Mouse (Mus musculus) ES-Bruce4 (cell line): ENCODE measurements around the gene Zfp169. TPM values are rescaled to one million over a fixed set of nuclear protein-coding genes. Genes with fewer than 3 reads are reported as not detected.

Source experiments
- H3K27ac ChIP-seq: 2 replicates; pipeline ENCODE4 v1.5.1; 2012; ENCODE audit warnings: low read length, inconsistent platforms; ENCODE audit not compliant: insufficient read depth
- H3K27me3 ChIP-seq: 2 replicates; pipeline ENCODE4 v1.6.1; 2012; ENCODE audit warnings: mild to moderate bottlenecking, low read length, inconsistent platforms; ENCODE audit not compliant: control insufficient read depth, poor library complexity, insufficient read depth, severe bottlenecking
- H3K36me3 ChIP-seq: 2 replicates; pipeline ENCODE4 v1.6.1; 2012; ENCODE audit warnings: inconsistent platforms, mild to moderate bottlenecking, low read length, moderate library complexity; ENCODE audit not compliant: control insufficient read depth, poor library complexity, insufficient read depth, severe bottlenecking
- H3K4me1 ChIP-seq: one replicate; pipeline ENCODE4 v1.8.1; 2011; ENCODE audit warnings: low read length; ENCODE audit not compliant: control insufficient read depth, insufficient read depth
- H3K4me3 ChIP-seq: 2 replicates; pipeline ENCODE4 v1.5.1; 2011; ENCODE audit warnings: low read depth, mild to moderate bottlenecking, low read length
- H3K9ac ChIP-seq: 2 replicates; pipeline ENCODE4 v1.6.1; 2012; ENCODE audit warnings: low read depth, mild to moderate bottlenecking, inconsistent platforms; ENCODE audit not compliant: poor library complexity, severe bottlenecking
- H3K9me3 ChIP-seq: replicated peaks from 2 replicates; pipeline ENCODE4 v1.6.1; 2012; ENCODE audit warnings: mild to moderate bottlenecking, low read length, inconsistent platforms; ENCODE audit not compliant: control insufficient read depth, poor library complexity, insufficient read depth, severe bottlenecking
- CTCF ChIP-seq: IDR thresholded peaks from one replicate; pipeline ENCODE4 v1.8.1; 2011; ENCODE audit warnings: low read depth, low read length
- EP300 ChIP-seq: IDR thresholded peaks from 2 replicates; pipeline ENCODE4 v1.6.1; 2011; ENCODE audit warnings: low read depth, low read length; ENCODE audit not compliant: insufficient read depth
- POLR2A ChIP-seq: IDR thresholded peaks from one replicate; pipeline ENCODE4 v1.8.1; 2011; ENCODE audit warnings: low read length; ENCODE audit not compliant: insufficient read depth
- polyA plus RNA-seq: library from polyadenylated mRNA; stranded (reverse); fragments of >200 nt; gene quantifications from 2 replicates; pipeline ENCODE4 v1.2.4, GENCODE M21; 2011; ENCODE audit warnings: low read depth; ENCODE audit not compliant: missing spikeins, insufficient read depth, insufficient read length

The Zfp169 gene
- polyA plus RNA-seq, 1 experiment: 10.8 TPM

GRCm38 (mm10) chr13:48502422-48502821, 10.8 kb downstream of the Zfp169 start:
- no peaks in the 10 kb centered on the region for H3K9me3 ChIP-seq
- no peaks in the 10 kb centered on the region for H3K27me3 ChIP-seq
- H3K36me3 ChIP-seq: peaks cover 5% of the 10 kb centered on the region
- H3K9ac ChIP-seq: no peak overlapping the region
- no peak overlapping the region for H3K4me3 ChIP-seq
- TF ChIP-seq EP300: no peak
- no peak for TF ChIP-seq POLR2A
- TF ChIP-seq CTCF: no peak
- no peaks in the 10 kb centered on the region for H3K4me1 ChIP-seq
- no peak overlapping the region for H3K27ac ChIP-seq

- no peak overlapping the region for H3K4me3 ChIP-seq
- no peaks in the 10 kb centered on the region for H3K27me3 ChIP-seq
- no peaks in the 10 kb centered on the region for H3K4me1 ChIP-seq
- no peak for TF ChIP-seq CTCF
- no peak for TF ChIP-seq EP300
- TF ChIP-seq POLR2A: no peak
- peaks cover 5% of the 10 kb centered on the region; the same call in 1 of the 2 replicates for H3K9me3 ChIP-seq
- no peak overlapping the region for H3K27ac ChIP-seq
- H3K9ac ChIP-seq: no peak overlapping the region
- H3K36me3 ChIP-seq: no peaks in the 10 kb centered on the region
Measured at GRCm38 (mm10) chr13:48498676-48499075, 14.6 kb downstream of the Zfp169 start.

DNA sequence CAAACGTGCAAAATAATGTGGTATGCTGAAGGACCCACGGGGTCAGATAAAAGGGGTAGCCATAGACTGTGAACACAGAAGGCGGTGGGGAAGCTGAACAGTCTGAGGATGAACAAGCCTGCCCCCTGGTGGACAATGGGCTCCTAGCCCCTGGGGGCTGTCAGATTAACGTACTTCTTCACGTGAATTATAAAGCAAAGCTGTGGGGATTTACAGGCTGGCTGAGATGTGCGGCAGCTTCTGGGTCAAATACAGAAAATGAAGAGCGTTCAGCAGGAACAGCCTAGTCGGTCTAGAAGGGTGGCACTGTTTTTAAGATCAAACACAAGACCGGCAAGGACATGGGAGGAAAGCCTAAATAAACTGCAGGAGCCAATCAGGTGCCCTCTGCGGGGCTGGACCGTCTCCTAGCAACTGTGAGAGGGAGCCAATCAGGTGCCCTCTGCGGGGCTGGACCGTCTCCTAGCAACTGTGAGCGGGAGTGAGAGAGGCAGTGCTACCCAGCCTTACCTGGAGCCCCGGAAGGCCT, 15.5 kb downstream of the Zfp169 start:
- Histone ChIP-seq H3K9ac (no peak overlapping the region), H3K27me3 (no peaks in the 10 kb centered on the region), H3K27ac (no peak overlapping the region), H3K4me3 (peak overlapping the region; percentile 68), H3K9me3 (peaks cover 5% of the 10 kb centered on the region; the same call in 1 of the 2 replicates), H3K4me1 (no peaks in the 10 kb centered on the region), H3K36me3 (no peaks in the 10 kb centered on the region)
- TF ChIP-seq CTCF (peak; percentile 84), POLR2A (no peak), EP300 (no peak)

DNA sequence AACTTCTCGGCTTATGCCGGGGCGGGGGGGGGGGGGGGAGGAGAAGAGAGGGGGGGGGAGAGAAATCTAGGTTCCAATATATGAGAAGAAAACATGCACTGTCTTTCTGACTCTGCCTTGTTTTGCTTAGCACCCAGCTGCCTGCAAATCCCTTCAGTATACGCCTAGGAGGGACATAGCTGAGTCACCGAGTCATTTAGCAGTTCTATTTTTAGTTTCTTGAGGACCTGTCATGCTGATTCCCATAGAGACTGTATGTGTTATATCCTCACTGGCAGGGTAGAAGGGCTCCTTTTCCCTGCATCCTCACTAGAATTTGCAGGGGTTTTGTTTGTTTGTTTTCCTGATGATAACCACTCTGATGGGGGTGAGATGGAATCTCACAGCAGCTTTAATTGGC, 20.1 kb downstream of the Zfp169 start:
- H3K4me3 ChIP-seq: no peak overlapping the region
- H3K27me3 ChIP-seq: no peaks in the 10 kb centered on the region
- no peak overlapping the region for H3K27ac ChIP-seq
- H3K9me3 ChIP-seq: peaks cover 5% of the 10 kb centered on the region; the same call in 1 of the 2 replicates
- no peaks in the 10 kb centered on the region for H3K4me1 ChIP-seq
- TF ChIP-seq POLR2A: no peak
- no peak for TF ChIP-seq CTCF
- TF ChIP-seq EP300: no peak
- no peak overlapping the region for H3K9ac ChIP-seq
- H3K36me3 ChIP-seq: no peaks in the 10 kb centered on the region

DNA sequence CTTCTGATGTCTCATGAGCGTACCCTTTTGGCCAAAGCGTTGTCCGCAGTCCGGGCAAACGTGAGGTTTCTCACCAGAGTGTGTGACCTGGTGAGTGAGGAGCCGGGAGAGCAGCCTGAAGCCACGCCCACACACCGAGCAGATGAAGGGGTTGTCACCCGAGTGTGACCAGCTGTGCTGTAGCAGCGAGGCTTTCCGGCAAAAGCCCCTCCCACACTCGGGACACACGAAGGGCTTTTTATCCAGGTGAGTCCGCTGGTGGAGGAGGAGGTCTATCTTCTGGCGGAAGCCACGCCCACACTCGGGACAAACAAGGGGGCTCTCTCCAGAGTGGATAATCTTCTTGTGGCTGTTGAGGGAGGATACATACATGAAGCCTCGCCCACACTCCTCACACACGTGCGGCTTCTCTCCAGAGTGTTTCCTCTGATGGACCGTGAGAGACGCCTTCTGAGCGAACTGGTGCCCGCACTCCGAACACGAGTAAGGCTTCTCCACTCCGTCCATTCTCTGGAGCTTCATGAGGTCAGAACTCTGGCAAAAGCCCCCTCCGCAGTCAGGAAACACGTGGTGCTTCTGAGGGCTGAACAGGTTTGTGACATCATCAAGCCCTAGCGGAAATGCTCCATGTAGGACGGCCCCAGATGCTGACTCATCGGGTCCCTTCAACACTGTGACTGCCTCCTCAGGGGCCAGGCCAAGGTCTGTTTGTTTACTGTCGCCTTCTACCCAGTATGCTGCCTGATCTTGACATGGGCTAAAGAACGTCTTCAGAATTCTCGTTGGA, 22.7 kb downstream of the Zfp169 start:
- peaks cover 5% of the 10 kb centered on the region; the same call in 1 of the 2 replicates for H3K9me3 ChIP-seq
- no peaks in the 10 kb centered on the region for H3K27me3 ChIP-seq
- H3K36me3 ChIP-seq: no peaks in the 10 kb centered on the region
- TF ChIP-seq POLR2A (no peak), CTCF (no peak), EP300 (no peak)
- no peak overlapping the region for H3K27ac ChIP-seq
- no peak overlapping the region for H3K9ac ChIP-seq
- H3K4me3 ChIP-seq: peak overlapping the region; percentile 3; the same call in 1 of the 2 replicates
- no peaks in the 10 kb centered on the region for H3K4me1 ChIP-seq

DNA sequence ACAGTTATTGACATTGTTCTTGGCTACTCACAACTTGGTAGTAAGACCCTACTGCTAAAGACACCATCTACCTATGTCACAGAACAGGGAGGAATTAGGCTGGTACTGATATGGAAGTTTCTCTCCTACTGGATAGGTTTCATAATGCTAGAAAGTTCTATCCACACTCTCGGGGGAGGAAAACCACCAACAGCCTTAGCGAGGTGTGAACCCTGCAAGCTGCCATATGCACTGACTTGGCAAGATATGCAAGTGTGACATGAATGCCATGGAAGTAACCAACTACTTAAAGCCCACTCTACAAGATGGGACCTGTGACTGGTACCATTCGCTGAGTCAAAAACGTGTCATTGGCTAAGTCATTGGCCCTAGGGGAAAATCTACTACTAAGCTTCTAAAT, 29.6 kb downstream of the Zfp169 start:
- Histone ChIP-seq H3K27ac (no peak overlapping the region), H3K4me3 (no peak overlapping the region), H3K36me3 (no peaks in the 10 kb centered on the region), H3K9ac (no peak overlapping the region), H3K4me1 (no peaks in the 10 kb centered on the region), H3K9me3 (no peaks in the 10 kb centered on the region; the same call in 1 of the 2 replicates), H3K27me3 (no peaks in the 10 kb centered on the region)
- TF ChIP-seq POLR2A: no peak
- TF ChIP-seq EP300: no peak
- no peak for TF ChIP-seq CTCF
